Mouse (Mus musculus) myocyte (in vitro differentiated cells): ENCODE data around the gene Efhd1. TPM values are rescaled to one million over a fixed set of nuclear protein-coding genes. Genes with fewer than 3 reads are reported as not detected.

Source experiments
- H3K27me3 ChIP-seq: one replicate; pipeline ENCODE4 v1.6.1; 2011; ENCODE audit not compliant: control insufficient read depth, insufficient read depth, insufficient read length
- H3K36me3 ChIP-seq: one replicate; pipeline ENCODE4 v1.6.1; 2011; ENCODE audit not compliant: control insufficient read depth, insufficient read depth
- H3K4me2 ChIP-seq: one replicate; pipeline ENCODE4 v1.6.1; 2011; ENCODE audit warnings: low read depth, control low read depth
- H3K4me3 ChIP-seq: one replicate; pipeline ENCODE4 v1.5.1; 2011; ENCODE audit warnings: mild to moderate bottlenecking, control low read depth, moderate library complexity
- H3K79me2 ChIP-seq: one replicate; pipeline ENCODE4 v1.6.1; 2011; ENCODE audit not compliant: control insufficient read depth, insufficient read depth
- H3ac ChIP-seq: one replicate; pipeline ENCODE4 v1.6.1; 2011; ENCODE audit not compliant: control insufficient read depth, insufficient read length
- CEBPB ChIP-seq: IDR thresholded peaks from 2 replicates; pipeline ENCODE4 v1.6.1; 2011; ENCODE audit warnings: mild to moderate bottlenecking, moderate library complexity; ENCODE audit not compliant: poor library complexity, insufficient read depth, severe bottlenecking
- E2F4 ChIP-seq: IDR thresholded peaks from one replicate; pipeline ENCODE4 v1.6.1; 2011; ENCODE audit warnings: mild to moderate bottlenecking, control low read depth, moderate library complexity; ENCODE audit not compliant: insufficient read depth
- MAX ChIP-seq: IDR thresholded peaks from one replicate; pipeline ENCODE4 v1.6.1; 2011; ENCODE audit warnings: low read depth, mild to moderate bottlenecking, control low read depth
- MYOD1 ChIP-seq, 3 experiments: IDR thresholded peaks; one replicate each; pipeline ENCODE4 v1.6.1; 2011; ENCODE audit warnings: control low read depth in 2 of 3, low read depth in 2 of 3, mild to moderate bottlenecking in 2 of 3, moderate library complexity in 1 of 3; ENCODE audit not compliant: insufficient read length in 2 of 3, control insufficient read depth in 1 of 3
- MYOG ChIP-seq, 3 experiments: IDR thresholded peaks; one replicate each; pipeline ENCODE4 v1.6.1; 2011; ENCODE audit warnings: control low read depth in 2 of 3, low read depth in 2 of 3, mild to moderate bottlenecking in 2 of 3; ENCODE audit not compliant: insufficient read length in 2 of 3, control insufficient read depth in 1 of 3, insufficient read depth in 1 of 3
- POLR2A ChIP-seq: IDR thresholded peaks from one replicate; pipeline ENCODE4 v1.6.1; 2011; ENCODE audit warnings: low read depth, mild to moderate bottlenecking, control low read depth, moderate library complexity; ENCODE audit not compliant: insufficient read length
- POLR2AphosphoS2 ChIP-seq: IDR thresholded peaks from one replicate; pipeline ENCODE4 v1.6.1; 2011; ENCODE audit warnings: low read depth, control low read depth; ENCODE audit not compliant: insufficient read length
- REST ChIP-seq: IDR thresholded peaks from one replicate; pipeline ENCODE4 v1.6.1; 2011; ENCODE audit warnings: mild to moderate bottlenecking, control low read depth, moderate library complexity; ENCODE audit not compliant: insufficient read depth, insufficient read length
- SRF ChIP-seq: IDR thresholded peaks from one replicate; pipeline ENCODE4 v1.6.1; 2011; ENCODE audit warnings: low read depth; ENCODE audit not compliant: control insufficient read depth, insufficient read length
- TCF12 ChIP-seq: IDR thresholded peaks from one replicate; pipeline ENCODE4 v1.6.1; 2011; ENCODE audit warnings: mild to moderate bottlenecking, control low read depth; ENCODE audit not compliant: poor library complexity, insufficient read depth, severe bottlenecking
- TCF3 ChIP-seq: IDR thresholded peaks from one replicate; pipeline ENCODE4 v1.6.1; 2011; ENCODE audit warnings: low read depth, control low read depth; ENCODE audit not compliant: insufficient read length
- USF1 ChIP-seq: IDR thresholded peaks from one replicate; pipeline ENCODE4 v1.6.1; 2011; ENCODE audit warnings: low read depth, mild to moderate bottlenecking, control low read depth, moderate library complexity
- polyA plus RNA-seq: library from polyadenylated mRNA; unstranded; fragments of >200 nt; fragmentation: generic; extraction: Trizol; gene quantifications from one replicate; pipeline ENCODE4 v1.2.1, GENCODE M21; 2012; ENCODE audit warnings: missing spikeins

Efhd1 gene
- polyA plus RNA-seq, 1 experiment = 2.1 TPM

DNA sequence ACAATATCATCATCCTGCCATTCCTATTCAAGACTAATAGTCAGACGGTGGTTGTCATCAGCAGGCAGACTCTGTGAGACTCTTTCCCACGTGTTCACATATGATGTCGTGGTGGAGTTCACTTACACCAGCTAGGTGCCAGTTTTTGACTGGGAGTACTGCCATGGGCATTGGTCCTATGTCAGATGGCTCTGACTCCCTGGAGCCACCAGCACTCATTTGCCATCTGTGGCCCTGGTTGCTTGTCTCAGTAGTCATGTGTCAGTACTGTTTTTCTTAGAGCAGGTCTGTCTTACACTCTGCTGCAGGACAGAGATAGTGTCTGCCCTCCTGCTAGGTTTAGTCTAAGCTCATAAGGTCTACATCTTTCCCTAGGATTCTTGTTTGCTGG, 37.0 kb upstream of the Efhd1 start:
- H3ac ChIP-seq = no peak overlapping the region

DNA sequence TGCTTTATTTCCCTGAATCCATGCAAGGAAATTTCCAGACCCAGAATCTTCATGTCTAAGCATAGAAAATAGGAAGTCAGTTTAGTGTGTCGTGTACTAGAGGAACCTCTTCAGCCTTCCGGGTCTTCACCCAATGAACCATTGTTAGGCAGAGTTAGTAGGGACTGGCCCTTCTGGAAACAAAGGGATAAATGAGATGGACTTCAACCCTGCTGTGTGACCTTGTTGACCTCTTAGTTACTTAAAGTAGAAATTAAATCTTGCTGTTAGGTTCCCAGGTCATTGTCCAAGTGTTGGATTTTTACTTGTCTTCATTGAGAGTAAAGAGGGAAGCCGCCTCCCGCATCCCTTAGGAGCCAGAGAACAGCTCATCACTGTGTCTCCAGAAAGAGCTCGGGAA, 33.6 kb upstream of the Efhd1 start:
- no peaks in the 10 kb centered on the region for H3K27me3 ChIP-seq
- TF ChIP-seq TCF12 = no peak
- TF ChIP-seq REST = no peak
- no peak for TF ChIP-seq TCF3
- no peak for TF ChIP-seq POLR2A
- no peak for TF ChIP-seq MYOG (IDR thresholded peaks at IDR 0.05; ENCODE audit: control insufficient read depth in 1 of 3, insufficient read depth in 1 of 3, insufficient read length in 2 of 3, low read depth in 2 of 3)
- no peak for TF ChIP-seq SRF
- TF ChIP-seq E2F4 = no peak

More for the DNA sequence above, 37.0 kb upstream of the Efhd1 start:
- Histone ChIP-seq H3K27me3 (no peaks in the 10 kb centered on the region), H3K4me2 (no peak overlapping the region), H3K79me2 (peaks cover 8% of the 10 kb centered on the region), H3K36me3 (peaks cover 88% of the 10 kb centered on the region), H3K4me3 (no peak overlapping the region)
- no peak for TF ChIP-seq MAX

GRCm38 (mm10) chr1:87232197-87232596, 32.0 kb upstream of the Efhd1 start:
- Histone ChIP-seq H3K79me2 (no peaks in the 10 kb centered on the region), H3K4me3 (no peak overlapping the region), H3ac (no peak overlapping the region), H3K27me3 (no peaks in the 10 kb centered on the region), H3K4me2 (no peak overlapping the region), H3K36me3 (peaks cover 59% of the 10 kb centered on the region)
- TF ChIP-seq SRF = no peak
- TF ChIP-seq MYOD1 (IDR thresholded peaks at IDR 0.05; ENCODE audit: control insufficient read depth in 1 of 3, insufficient read length in 2 of 3, low read depth in 2 of 3) = no peak
- TF ChIP-seq TCF12 = no peak
- TF ChIP-seq CEBPB = no peak
- no peak for TF ChIP-seq TCF3
- TF ChIP-seq USF1 = no peak
- TF ChIP-seq MAX = no peak
- no peak for TF ChIP-seq E2F4

More for the DNA sequence above, 33.6 kb upstream of the Efhd1 start:
- Histone ChIP-seq H3K4me3 (no peak overlapping the region), H3K36me3 (peaks cover 66% of the 10 kb centered on the region), H3K79me2 (no peaks in the 10 kb centered on the region), H3ac (no peak overlapping the region), H3K4me2 (no peak overlapping the region)

DNA sequence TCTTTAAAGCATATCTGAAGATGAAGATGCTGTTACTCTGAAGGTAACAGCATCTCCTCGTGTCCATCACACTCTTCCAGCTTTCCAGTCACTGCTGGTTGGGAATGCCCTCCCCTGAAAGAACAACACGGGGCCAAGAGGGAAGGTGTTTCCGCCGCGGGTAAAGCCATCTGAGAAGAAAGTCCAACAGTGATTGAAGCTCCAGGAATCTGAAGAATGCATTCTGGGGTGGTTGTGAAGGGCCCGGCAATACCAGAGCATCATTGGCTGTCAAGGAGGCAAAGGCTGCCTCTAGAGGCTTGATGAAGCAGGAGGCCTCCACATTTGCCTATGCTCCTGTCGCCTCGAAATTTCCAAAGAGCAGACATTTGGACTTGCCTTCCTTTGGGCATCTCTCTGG, 25.1 kb upstream of the Efhd1 start:
- TF ChIP-seq MAX = no peak
- no peak for TF ChIP-seq SRF
- no peak for TF ChIP-seq E2F4
- no peak for TF ChIP-seq TCF12
- no peak for TF ChIP-seq TCF3
- TF ChIP-seq POLR2AphosphoS2 = no peak
- TF ChIP-seq MYOG (IDR thresholded peaks at IDR 0.05; ENCODE audit: control insufficient read depth in 1 of 3, insufficient read depth in 1 of 3, insufficient read length in 2 of 3, low read depth in 2 of 3) = no peak
- no peak for TF ChIP-seq MYOD1 (IDR thresholded peaks at IDR 0.05; ENCODE audit: control insufficient read depth in 1 of 3, insufficient read length in 2 of 3, low read depth in 2 of 3)
- no peak for TF ChIP-seq POLR2A
- no peak for TF ChIP-seq CEBPB
- no peak for TF ChIP-seq REST
- no peak for TF ChIP-seq USF1
- Histone ChIP-seq H3ac (no peak overlapping the region), H3K79me2 (no peaks in the 10 kb centered on the region), H3K36me3 (peaks cover 16% of the 10 kb centered on the region), H3K27me3 (no peaks in the 10 kb centered on the region), H3K4me2 (no peak overlapping the region), H3K4me3 (no peak overlapping the region)

DNA sequence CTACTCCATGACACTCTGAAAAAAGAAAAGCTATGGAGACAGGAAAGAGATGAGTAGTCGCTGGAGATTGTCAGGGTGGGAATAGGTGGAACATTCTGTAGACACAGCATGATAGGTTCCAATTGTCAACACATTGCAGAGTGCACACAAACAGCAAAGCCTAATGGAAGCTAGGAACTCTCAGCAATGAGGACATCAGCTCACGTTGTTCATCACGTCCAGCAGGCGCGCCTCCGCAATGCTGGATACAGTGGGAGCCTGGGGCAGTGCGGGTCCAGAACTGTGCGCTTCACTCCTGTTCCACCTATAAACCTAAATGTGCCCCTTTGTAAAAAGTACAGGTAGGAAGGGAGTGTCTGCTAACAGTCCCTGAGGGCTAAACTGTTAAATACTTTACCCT, 21.1 kb upstream of the Efhd1 start:
- Histone ChIP-seq H3K4me2 (no peak overlapping the region), H3K4me3 (no peak overlapping the region), H3ac (no peak overlapping the region), H3K79me2 (no peaks in the 10 kb centered on the region), H3K36me3 (no peaks in the 10 kb centered on the region), H3K27me3 (no peaks in the 10 kb centered on the region)
- TF ChIP-seq MAX = no peak
- TF ChIP-seq MYOG (IDR thresholded peaks at IDR 0.05; ENCODE audit: control insufficient read depth in 1 of 3, insufficient read depth in 1 of 3, insufficient read length in 2 of 3, low read depth in 2 of 3) = no peak
- TF ChIP-seq POLR2AphosphoS2 = peak; percentile 56
- no peak for TF ChIP-seq POLR2A
- no peak for TF ChIP-seq MYOD1 (IDR thresholded peaks at IDR 0.05; ENCODE audit: control insufficient read depth in 1 of 3, insufficient read length in 2 of 3, low read depth in 2 of 3)
- TF ChIP-seq SRF = no peak
- no peak for TF ChIP-seq TCF3
- TF ChIP-seq E2F4 = no peak
- no peak for TF ChIP-seq CEBPB
